Mouse (Mus musculus) thymus, adult 2 months (tissue): ENCODE results near the gene Nutf2.

Experiments
- CTCF ChIP-seq: fragments of 200-500 bp; IDR thresholded peaks from 2 replicates; pipeline ENCODE4 v1.5.1; 2012; ENCODE audit warnings: mild to moderate bottlenecking, control low read depth, low read length, moderate library complexity, borderline replicate concordance; ENCODE audit not compliant: control insufficient read depth, poor library complexity, insufficient read depth; ENCODE audit errors: extremely low read depth
- POLR2A ChIP-seq: fragments of 200-500 bp; IDR thresholded peaks from 2 replicates; pipeline ENCODE4 v1.6.1; 2012; ENCODE audit warnings: mild to moderate bottlenecking, low read length, control low read depth, moderate library complexity; ENCODE audit not compliant: control insufficient read depth, poor library complexity, insufficient read depth; ENCODE audit errors: extremely low read depth

GRCm38 (mm10) chr8:105835318-105835717 is 25.1 kb upstream of the Nutf2 start:
- TF ChIP-seq CTCF (no peak), POLR2A (no peak)
